Mouse (Mus musculus) c-Kit-positive CD71-negative TER-119-negative erythroid progenitor cells, embryonic 14.5 days (primary cell): ENCODE data around the gene Dkk2.

Experiments used
- DNase-seq: peaks from one replicate; pipeline ENCODE4 v3.0.0-alpha.2; 2013; ENCODE audit warnings: low read depth

Gene Dkk2

DNA sequence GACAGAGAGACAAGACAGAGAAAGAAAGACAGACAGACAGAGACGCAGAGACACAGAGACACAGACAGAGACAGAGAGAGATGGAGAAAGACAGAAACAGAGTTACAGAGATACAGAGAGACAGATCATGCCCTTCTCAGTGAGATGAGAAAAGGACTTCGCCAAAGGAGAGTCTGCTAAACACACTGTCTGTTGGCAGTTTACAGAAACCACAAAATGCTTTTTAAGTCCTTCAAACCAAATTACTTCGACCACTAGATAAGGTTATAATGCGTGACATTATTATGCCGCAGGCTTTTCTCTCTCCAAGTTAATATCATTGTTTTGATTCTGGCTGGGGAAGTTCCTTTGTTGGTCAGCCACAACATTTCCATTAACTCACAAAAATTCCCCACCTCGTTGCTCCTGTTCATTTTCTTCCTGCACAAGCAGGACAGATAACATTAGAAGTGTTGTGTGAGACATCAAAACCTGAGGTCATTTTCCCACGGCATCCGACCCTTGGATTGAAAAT lies 40.2 kb downstream of the Dkk2 start:
- no peak for DNase-seq

DNA sequence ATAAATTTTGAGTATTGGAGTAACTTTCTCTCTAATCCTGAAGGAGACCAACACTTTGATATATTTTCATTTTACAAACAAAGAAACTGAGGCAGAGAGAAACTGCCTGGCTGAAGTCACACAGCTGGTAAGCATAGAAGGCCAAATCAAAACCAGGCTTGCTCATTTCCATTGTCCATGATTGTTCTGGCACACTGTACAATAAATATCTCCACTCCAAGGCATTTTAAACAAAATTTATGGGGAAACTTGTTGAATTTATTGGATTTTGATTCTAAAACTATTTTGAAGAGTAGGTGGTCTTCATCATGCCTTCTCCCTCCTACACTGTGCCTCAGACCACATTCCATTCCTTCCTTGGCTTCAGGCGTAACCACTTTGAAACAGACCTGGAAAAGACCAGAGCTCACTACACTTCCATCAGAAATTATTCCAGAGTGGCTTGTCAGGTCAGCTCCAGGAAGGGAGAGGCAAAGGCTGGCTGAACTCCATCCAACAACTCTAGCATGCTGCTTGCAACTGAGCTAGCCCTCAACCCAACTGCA lies 44.7 kb downstream of the Dkk2 start:
- DNase-seq, result no peak

DNA sequence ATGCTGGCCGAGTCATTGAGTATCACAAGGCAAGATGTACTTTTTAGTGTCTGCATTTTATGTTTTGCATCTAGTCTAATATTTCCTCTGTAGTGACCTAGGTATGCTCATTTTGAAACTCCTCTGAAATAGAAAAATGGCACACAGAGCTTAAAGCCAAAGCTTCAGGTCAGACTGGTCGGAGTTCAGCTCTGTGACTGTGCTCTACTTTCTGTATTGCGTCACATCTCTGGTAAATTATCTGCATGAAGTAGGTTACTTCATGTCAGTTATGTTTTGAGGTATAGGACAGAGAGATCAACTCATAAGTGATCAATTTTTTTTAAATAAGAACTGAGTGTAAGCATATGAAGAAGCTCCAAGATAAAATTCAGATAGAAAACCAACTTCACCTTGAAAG lies 45.7 kb downstream of the Dkk2 start:
- DNase-seq, result no peak

DNA sequence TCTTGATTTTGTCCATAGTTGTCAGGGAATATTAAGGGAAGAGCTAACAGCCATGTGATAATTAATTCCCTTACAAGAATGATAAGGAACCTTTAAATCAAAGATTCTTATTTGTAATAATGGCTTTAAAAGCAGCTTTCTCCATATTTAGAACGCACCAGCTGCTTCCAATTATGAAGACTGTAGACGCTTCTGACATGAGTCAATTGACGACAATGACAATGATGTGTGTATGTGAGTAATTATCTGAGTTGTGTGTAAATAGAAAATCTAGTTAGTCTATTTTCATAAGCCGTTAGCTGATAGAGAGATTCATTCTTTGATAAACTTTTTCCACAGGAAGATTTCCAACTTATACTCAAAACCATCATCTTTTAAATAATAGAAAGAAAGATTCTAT lies 46.8 kb downstream of the Dkk2 start:
- DNase-seq, result no peak

DNA sequence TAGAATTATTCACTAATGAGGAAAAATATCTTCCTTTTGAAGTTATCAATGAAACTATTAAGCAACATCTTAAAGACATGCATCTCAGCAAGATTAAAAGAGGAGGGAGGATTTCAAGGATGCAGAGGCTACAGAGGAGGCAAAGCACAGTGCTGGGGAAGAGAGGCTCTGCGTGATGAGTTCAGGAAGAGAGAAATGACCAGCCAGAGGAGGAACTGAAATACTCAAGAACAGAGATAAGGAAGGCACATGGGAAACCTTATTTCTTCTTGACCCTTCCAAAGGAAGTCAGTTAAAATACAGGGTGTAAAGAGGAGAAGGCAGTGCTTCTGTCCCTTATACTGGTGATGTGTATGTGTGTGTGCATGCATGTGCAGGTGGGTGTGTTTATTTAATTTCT lies 49.4 kb downstream of the Dkk2 start:
- no peak for DNase-seq

DNA sequence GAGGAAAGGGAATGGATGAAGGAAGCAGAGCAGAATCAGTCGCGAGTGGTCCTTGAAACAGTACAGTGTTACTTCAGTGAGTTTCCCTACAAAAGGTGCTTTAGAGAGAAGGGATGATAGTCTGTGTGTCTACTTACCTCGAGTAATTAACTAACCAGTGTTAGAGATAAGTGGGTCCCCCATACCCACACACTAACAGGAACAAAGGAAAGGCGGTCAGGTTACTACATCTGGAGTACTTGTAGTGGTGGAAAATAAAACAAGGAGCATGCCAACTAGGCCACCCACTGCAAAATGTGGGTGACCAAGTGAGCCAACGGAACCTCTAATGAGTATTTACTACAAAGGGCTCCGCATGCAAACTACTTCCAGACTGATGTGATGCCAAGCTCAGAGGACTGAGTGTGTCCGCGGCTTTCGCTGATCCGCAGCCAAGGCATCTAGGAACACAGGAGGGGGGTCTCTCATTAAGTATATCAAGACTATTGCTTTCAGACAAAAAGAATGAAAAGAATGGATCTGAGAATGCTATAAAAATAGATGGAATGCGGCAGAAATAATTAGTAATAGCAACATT lies 52.8 kb downstream of the Dkk2 start:
- no peak for DNase-seq

DNA sequence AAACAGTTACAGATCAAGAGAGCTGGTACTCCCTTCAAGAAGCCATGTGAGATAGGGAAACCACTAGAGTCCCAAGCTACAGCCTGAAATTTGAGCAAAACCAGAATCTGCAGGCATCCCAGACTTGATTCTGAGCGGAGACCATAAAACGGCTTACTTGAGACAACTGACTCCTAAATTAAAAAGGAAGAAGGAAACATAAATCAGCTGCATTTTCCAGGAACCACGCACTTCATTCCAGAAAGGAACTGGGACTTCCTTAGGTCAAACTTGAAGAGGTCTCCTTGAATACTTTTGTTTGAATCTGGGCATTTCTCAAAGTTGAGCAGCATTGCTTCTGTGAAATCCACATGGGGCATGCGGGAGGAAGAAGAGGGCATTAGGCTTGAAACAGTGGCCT lies 55.9 kb downstream of the Dkk2 start:
- no peak for DNase-seq

DNA sequence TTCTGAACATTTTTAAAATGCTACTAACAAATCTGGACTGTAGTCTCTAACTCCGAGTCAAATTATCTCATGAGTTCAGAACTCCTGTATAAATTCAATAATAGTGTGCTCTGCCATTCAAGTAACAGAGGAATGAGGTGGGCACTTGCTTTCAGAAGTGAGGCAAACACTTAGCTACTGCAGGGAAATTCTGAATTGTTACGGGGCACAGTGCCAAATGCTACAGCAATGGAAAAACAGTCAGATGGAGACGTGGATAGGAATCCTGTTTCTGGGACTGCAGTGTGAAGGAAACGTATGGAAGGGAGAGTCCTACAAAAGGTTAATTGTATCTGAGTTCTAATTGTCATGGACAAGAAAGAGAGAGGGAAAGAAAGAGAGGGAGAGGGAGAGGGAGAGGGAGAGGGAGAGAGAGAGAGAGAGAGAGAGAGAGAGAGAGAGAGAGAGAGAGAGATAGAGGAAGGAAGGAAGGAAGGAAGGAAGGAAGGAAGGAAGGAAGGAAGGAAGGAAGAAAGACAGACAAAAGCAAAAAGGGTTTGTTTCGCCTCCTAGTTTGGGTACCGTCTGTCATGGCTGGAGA lies 64.4 kb downstream of the Dkk2 start:
- DNase-seq, result no peak

DNA sequence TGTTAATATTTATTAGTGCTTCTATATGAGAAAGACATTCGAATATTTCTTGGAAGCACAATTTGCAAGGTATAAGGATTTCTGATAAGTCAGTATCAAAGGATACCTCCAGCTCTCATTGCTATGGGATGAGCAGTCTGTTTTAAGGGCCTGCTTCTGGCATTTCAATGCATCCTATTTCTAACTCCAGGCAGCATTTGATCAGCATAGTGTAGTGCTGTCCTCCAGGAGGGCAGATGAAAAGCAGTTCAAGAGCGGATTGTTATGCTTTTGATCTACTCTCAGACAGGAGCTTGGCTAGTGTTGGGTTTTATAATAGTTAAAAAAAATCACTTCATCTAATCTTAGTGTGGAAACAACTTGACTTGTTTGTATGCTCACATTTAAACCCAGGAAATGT lies 73.7 kb downstream of the Dkk2 start:
- DNase-seq, result no peak

DNA sequence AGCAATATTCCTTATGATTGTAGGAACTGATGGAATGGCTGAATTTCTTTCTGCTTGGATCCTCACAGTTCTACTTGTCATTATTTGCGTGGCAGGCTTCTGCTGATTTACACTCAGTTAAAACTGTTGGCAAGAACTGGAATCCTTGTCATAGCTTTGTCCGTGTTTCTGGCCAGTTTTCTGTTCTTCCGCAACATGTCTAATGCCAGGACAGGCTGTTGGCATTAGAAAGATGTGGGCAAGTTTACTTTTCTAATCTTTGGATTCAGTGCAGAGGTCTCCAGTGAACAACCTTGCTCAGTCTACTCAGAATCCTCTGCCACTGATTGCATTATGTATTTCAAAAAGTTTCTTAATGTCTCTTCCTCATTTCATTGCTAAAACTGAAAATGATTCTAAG lies 83.8 kb downstream of the Dkk2 start:
- DNase-seq, result no peak

DNA sequence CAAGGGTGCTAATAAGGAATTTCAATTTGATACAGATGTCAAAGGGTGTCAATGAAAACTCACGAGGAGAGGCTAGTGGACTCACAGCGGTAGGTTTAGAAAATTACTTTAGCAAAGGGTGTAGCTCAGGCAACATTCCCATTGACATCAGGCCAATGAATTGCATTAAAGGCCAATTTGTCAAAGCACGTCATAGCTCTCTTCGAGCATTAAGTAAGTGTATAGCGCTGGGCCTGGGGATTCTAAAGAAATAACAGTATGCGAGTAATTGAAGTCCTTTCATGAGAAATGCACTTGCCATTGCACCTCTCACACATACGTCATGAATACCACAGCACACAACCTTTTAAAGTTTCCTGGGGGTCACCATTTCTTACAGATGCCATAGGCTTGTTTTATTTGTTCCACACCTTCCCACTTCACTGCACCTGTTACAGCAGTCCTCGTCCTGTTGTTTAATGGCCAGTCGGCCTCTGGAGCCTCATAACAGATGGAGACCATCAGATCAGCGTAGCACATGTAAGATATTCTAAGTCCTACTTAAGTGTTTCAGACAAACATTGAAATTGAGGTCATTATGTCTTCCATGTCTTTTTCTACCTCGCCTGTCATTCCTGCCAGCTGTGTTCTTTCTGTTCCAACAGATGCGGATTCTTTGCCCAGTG lies 101.9 kb downstream of the Dkk2 start:
- no peak for DNase-seq

DNA sequence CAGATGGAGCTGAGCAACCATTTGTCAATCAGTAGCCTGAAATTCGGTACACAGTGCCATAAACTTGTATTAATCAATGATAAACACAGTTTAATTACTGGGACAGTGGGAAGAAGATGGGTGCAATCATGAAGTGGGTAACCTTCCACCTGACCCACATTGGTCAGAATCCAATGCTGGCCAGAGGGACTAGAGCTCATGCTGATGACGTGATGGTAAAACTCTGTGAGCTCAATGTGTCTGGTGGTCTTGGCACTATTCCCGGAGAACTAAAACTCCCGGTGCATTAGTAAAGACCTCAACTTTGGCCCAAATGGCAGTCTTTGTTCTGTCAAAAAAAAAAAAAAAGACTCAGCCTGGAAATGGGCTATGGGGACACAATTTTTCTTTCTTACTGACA lies 116.9 kb downstream of the Dkk2 start:
- no peak for DNase-seq

DNA sequence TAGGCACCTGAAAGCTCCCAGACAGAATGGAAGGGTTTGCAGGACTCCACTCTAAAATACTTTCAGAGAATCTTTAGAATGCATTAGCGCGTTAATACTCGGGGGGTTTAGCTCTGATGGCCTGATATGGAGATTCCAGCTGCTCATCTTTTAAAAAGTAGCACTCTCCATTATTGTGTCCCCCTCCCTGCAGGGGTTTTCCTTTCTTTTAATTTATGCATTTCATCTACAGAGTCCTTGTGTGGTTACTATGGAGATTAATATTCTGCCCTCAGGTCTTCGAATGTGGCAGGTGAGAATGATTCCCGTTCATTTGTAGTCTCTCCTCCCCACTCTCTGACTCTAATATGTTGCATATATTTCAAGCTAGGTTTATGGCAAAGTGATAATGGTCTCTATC lies 117.6 kb downstream of the Dkk2 start:
- no peak for DNase-seq

DNA sequence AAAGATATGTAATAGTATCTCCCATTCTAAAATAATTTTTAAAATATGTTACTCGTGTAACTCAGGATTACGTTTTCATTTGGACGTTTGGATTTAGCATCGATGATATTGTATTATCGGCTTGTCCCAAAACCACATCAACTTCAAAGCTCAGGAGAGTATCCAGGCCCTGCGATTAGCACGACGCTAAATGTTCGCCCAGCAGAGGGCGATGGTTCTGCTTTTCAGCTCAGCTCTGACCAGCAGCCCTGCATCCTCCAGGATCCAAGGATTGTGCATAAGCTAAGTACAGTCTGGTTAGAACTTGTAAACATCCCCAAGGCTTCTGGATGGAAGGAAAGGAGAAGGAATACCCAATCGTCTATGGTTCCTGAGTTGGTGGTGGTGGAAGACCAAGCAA lies 122.4 kb downstream of the Dkk2 start:
- peak; percentile 7 for DNase-seq

DNA sequence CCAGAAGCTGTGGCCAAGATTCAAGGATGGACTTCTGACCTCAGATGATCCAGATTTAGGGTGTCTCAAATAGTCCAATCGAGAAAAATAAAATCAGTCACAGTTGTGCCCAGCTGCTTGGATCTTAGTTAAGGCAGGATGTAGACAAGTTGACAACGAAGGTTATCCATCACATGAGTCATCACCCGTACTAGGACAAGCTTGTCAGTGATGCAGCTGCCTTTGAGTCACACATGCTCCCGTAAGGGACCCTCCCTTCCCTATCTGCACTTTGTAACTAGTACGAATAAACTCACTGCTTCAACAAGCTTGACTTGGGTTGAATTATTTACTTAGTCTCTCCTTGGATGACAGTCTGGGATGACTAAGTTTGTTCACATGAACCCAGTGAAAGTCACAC lies 126.2 kb downstream of the Dkk2 start:
- DNase-seq, result no peak

DNA sequence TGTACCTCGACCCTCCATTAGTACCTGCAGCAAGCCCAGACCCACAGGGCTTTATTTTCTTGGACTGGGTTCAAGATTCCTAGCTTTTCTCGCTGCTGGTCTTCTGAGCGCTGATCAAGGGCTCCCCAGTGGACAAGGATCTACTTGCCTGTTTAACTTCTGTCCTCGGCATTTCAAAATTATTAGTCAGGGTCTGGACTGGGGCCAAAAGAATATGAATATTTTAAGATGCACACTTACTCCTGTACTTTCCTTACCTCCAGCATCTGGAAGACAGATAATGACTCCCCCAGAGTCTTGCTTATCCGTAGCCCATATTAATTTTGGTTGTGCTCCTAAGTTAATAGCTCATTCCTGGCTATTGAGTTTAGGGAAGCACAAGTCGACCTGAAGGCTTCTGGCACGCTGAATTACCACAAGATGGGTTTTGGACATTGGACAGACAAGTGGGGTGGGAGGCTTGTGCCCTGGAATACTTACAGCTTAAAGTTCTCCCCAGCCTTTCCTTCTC lies 134.9 kb downstream of the Dkk2 start:
- no peak for DNase-seq

DNA sequence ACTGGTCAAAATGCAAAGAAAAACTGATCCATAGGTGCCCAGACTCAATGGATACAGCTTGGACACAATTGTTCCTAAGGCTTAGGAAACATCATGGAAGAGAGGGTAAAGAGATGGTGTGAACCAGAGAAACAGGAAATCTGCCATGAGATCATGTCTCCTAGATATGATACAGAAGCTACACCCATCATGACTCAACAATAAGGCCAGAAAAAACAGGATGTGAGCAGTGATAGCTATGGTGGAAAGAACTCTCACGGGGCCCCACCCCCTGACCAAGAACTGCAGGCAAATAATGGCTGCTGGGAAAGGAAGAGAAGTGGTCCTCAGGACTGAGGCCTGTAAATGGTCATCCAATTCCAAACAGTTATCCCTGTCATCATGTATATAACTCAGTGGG lies 142.5 kb downstream of the Dkk2 start:
- no peak for DNase-seq
